Mouse (Mus musculus) cortical plate, adult 2 months (tissue): ENCODE results near the gene Tmem143.

Experiments
- CTCF ChIP-seq: fragments of 200-500 bp; IDR thresholded peaks from 2 replicates; pipeline ENCODE4 v1.5.1; 2011; ENCODE audit warnings: mild to moderate bottlenecking, control low read depth, low read length; ENCODE audit not compliant: insufficient read depth; ENCODE audit errors: extremely low read depth
- POLR2A ChIP-seq: fragments of 200-500 bp; IDR thresholded peaks from 2 replicates; pipeline ENCODE4 v1.6.1; 2011; ENCODE audit warnings: mild to moderate bottlenecking, low read length, control low read depth; ENCODE audit not compliant: insufficient read depth; ENCODE audit errors: extremely low read depth

- TF ChIP-seq POLR2A (no peak), CTCF (no peak)
These were observed 25.3 kb downstream of the Tmem143 start for GRCm38 (mm10) chr7:45921950-45922600.
